ENCODE assay signal across 26 mouse cellular contexts in the genomic region with DNA sequence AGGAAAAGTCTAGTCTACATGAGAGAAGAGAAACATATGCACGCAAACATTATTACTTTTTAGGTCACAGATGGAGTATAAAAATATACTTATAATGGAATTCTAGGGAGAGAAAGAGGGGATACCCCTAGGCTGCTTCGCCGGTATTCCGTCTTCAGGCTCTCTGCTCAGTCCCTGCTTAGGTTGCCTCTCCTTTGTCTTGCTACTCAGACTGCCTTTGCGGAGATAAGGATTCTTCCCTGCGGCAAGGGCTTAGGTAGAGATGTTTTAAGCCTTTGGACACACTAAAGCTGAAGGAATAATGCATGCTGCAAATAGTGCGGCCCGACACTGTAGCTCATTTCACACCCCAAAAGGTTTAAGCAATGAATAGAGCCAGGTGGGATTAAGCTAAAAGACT. TPM values are rescaled to one million over a fixed set of nuclear protein-coding genes. Genes with fewer than 3 reads are reported as not detected.
"Had no signal": no experiment of that assay in that cellular context is flagged by ENCODE, and none has a peak within 500 bp of the region (broad histone marks: within the 10 kb centered on the region; RNA-seq: fewer than 3 reads in every experiment).

No protein-coding gene starts in this region.

- ATAC-seq: hindbrain, embryonic 16.5 days; inflammation-experienced regulatory T-cells, adult 6 months; intestine, embryonic 15.5 days; intestine, postnatal 0 days had no signal

- H3K9ac ChIP-seq: heart, embryonic 13.5 days; heart, embryonic 15.5 days; hindbrain, embryonic 14.5 days; intestine, embryonic 15.5 days; kidney, embryonic 15.5 days; limb, embryonic 13.5 days; limb, embryonic 15.5 days had no signal

- H3K9me3 ChIP-seq: heart, embryonic 13.5 days; heart, embryonic 15.5 days; intestine, embryonic 15.5 days; kidney, embryonic 15.5 days; limb, embryonic 13.5 days; limb, embryonic 15.5 days had no signal

- H3K27me3 ChIP-seq: heart, embryonic 13.5 days; heart, embryonic 15.5 days; intestine, embryonic 15.5 days; kidney, embryonic 15.5 days; limb, embryonic 13.5 days; limb, embryonic 15.5 days had no signal

- H3K4me3 ChIP-seq: heart, adult 2 months; heart, embryonic 13.5 days; heart, embryonic 15.5 days; intestine, embryonic 15.5 days; kidney, embryonic 15.5 days; limb, embryonic 13.5 days; limb, embryonic 15.5 days had no signal

- DNase-seq: gastrocnemius, postnatal 14 days; gastrocnemius, postnatal 36 days; heart, adult 11 months; heart, adult 2 months; heart, postnatal 14 days; heart, postnatal 36 days; kidney, adult 18-20 months; kidney, adult 8-10 months; kidney, postnatal 14 days; kidney, postnatal 36 days; layer of hippocampus, adult 9-11 months; layer of hippocampus, postnatal 36 days; left cerebral cortex, postnatal 4 days had no signal

- H3K4me2 ChIP-seq: heart, embryonic 11.5 days; heart, embryonic 13.5 days; heart, embryonic 15.5 days; hindbrain, embryonic 14.5 days; intestine, embryonic 15.5 days; kidney, embryonic 15.5 days; limb, embryonic 13.5 days; limb, embryonic 15.5 days had no signal

- H3K27ac ChIP-seq: heart, adult 2 months; heart, embryonic 13.5 days; heart, embryonic 15.5 days; hindbrain, embryonic 14.5 days; intestine, embryonic 15.5 days; kidney, embryonic 15.5 days; kidney, postnatal 0 days; limb, embryonic 13.5 days; limb, embryonic 15.5 days had no signal

- H3K36me3 ChIP-seq: heart, embryonic 13.5 days; heart, embryonic 15.5 days; intestine, embryonic 15.5 days; kidney, embryonic 15.5 days; limb, embryonic 13.5 days; limb, embryonic 15.5 days had no signal

- H3K4me1 ChIP-seq: heart, embryonic 13.5 days; heart, embryonic 15.5 days; intestine, embryonic 15.5 days; kidney, embryonic 15.5 days; limb, embryonic 13.5 days; limb, embryonic 15.5 days had no signal

RNA-seq across cellular contexts. Expression of a gene that starts 45.6 kb away (rescaled TPM):
- total RNA-seq: hematopoietic stem cell, adult 5-6 weeks had no signal
- polyA plus RNA-seq: inflammation-experienced regulatory T-cells, adult 6 months had no signal
